Mouse (Mus musculus): ENCODE data around the gene Ets2. TPM values are rescaled to one million over a fixed set of nuclear protein-coding genes. Genes with fewer than 3 reads are reported as not detected.
"Not testable (repeated sequence)": the region's sequence is repeated elsewhere in the genome, so short reads cannot be mapped to it uniquely, and the experiment has no call there.

Gene Ets2
- total and polyA plus RNA-seq, 3 experiments = 15.9 to 23.5 TPM; not detected in 1

DNA sequence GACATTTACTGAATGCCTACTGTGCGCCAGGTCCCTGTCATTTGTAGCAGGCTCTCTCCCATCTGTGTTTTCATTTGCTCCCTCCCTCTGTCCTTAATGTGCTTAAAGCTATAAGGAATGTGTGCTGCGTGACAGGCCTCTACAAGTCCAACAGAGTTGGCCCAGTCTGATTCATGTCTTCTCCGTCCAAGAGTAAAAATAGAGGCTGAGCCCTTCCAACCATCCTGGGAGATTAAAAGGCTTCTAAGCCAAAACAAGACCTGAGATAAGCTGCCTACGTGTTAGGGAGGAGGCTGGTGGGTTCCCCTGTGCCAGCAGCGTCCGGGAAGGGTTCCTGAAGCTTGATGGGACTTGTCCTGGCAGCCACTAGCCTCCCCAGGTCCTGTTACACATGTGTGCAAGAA, 58.1 kb downstream of the Ets2 start:
- no peak for TF ChIP-seq RAD21 (IDR thresholded peaks at IDR 0.05; ENCODE audit: low read depth, low read length)
- TF ChIP-seq TCF12 (IDR thresholded peaks at IDR 0.05; ENCODE audit: low read depth, low read length) = no peak
- peak; percentile 78 for TF ChIP-seq ZKSCAN1 (IDR thresholded peaks at IDR 0.05; ENCODE audit: low read depth, low read length)
- TF ChIP-seq SMC3 (IDR thresholded peaks at IDR 0.05; ENCODE audit: low read depth, low read length) = no peak
- Histone ChIP-seq H3K9ac (ENCODE audit: control insufficient read depth, low read depth, low read length, poor library complexity, severe bottlenecking) (no peak overlapping the region), H3K4me3 (ENCODE audit: control insufficient read depth in 1 of 2, insufficient read depth in 1 of 2, low read depth in 2 of 2, low read length in 2 of 2) (no peak overlapping the region), H3K9me3 (replicated peaks; ENCODE audit: insufficient read depth, low read length) (no peaks in the 10 kb centered on the region), H3K79me2 (ENCODE audit: control insufficient read depth, insufficient read depth, low read length, poor library complexity) (no peaks in the 10 kb centered on the region), H3K4me1 (ENCODE audit: control insufficient read depth in 1 of 2, insufficient read depth in 2 of 2, low read length in 2 of 2) (peaks cover 0 to 5% of the 10 kb centered on the region in 2 experiments; a peak in 1 of 4 replicates), H3K27ac (ENCODE audit: control insufficient read depth, low read depth, low read length) (no peak overlapping the region), H3K36me3 (ENCODE audit: control insufficient read depth in 1 of 2, insufficient read depth in 2 of 2, low read length in 2 of 2) (no peaks in the 10 kb centered on the region), H3K27me3 (ENCODE audit: control insufficient read depth in 1 of 2, insufficient read depth in 2 of 2, low read length in 2 of 2) (peaks cover 2 to 3% of the 10 kb centered on the region in 2 experiments)
- DNase-seq (ENCODE audit: low read depth, low spot score) = no peak

DNA sequence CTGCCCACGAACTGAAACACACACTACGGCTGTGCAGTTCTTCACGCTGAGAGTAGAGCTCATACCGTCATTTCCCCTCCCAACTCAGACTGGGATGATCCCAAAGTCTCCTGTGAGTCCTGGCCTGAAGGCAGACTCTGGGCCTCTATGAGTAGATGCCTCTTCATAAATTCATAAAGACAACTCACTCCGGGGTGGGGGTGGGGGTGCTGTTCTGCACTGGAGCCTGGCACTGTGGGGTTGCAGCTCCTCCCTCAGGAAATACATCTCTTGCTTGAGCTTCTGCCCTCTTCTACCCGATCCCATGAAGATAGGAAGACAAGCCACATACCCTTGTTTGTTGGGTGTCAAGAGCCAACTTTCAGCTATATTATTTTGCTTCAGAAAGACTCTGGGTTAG, 59.9 kb downstream of the Ets2 start:
- Histone ChIP-seq H3K4me3 (ENCODE audit: control insufficient read depth in 1 of 2, insufficient read depth in 1 of 2, low read depth in 2 of 2, low read length in 2 of 2) (no peak overlapping the region), H3K9me3 (replicated peaks; ENCODE audit: insufficient read depth, low read length) (no peaks in the 10 kb centered on the region), H3K27me3 (ENCODE audit: control insufficient read depth in 1 of 2, insufficient read depth in 2 of 2, low read length in 2 of 2) (peaks cover 0 to 1% of the 10 kb centered on the region in 2 experiments; a peak in 3 of 4 replicates), H3K9ac (ENCODE audit: control insufficient read depth, low read depth, low read length, poor library complexity, severe bottlenecking) (no peak overlapping the region), H3K79me2 (ENCODE audit: control insufficient read depth, insufficient read depth, low read length, poor library complexity) (no peaks in the 10 kb centered on the region), H3K27ac (ENCODE audit: control insufficient read depth, low read depth, low read length) (no peak overlapping the region), H3K4me1 (ENCODE audit: control insufficient read depth in 1 of 2, insufficient read depth in 2 of 2, low read length in 2 of 2) (peaks cover 0 to 5% of the 10 kb centered on the region in 2 experiments; a peak in 1 of 4 replicates), H3K36me3 (ENCODE audit: control insufficient read depth in 1 of 2, insufficient read depth in 2 of 2, low read length in 2 of 2) (no peaks in the 10 kb centered on the region)
- TF ChIP-seq USF2 (IDR thresholded peaks at IDR 0.05; ENCODE audit: borderline replicate concordance in 1 of 2, insufficient read depth in 1 of 2, low read depth in 1 of 2, low read length in 2 of 2) (no peak), UBTF (IDR thresholded peaks at IDR 0.05; ENCODE audit: borderline replicate concordance, insufficient read depth, low read depth, low read length) (no peak), GABPA (IDR thresholded peaks at IDR 0.05; ENCODE audit: low read depth, low read length) (no peak), TAL1 (IDR thresholded peaks at IDR 0.05; ENCODE audit: low read length) (no peak), MAFK (IDR thresholded peaks at IDR 0.05; ENCODE audit: borderline replicate concordance, low read depth, low read length) (no peak), MXI1 (IDR thresholded peaks at IDR 0.05; ENCODE audit: low read depth, low read length) (no peak)
- no peak for DNase-seq (ENCODE audit: low read depth, low spot score)

DNA sequence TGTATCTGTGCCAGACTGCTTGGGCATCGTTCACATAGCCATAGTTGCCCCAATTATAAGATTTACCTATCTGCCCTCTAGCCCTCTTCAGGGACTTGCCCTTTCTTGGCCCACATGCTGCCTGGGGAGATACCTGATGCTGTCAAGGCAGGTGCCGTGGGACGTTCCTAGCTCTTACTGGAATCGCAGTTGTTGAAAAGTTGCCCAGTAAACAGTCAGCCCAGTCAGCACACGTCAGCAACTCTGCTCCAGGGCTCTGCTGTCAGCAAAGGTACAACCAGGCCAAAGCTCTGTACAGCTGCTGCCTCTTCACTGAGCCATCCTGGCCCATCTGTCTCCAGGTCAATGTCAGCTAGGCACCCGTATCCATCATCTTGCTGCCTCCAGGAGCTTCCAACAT, 61.3 kb downstream of the Ets2 start:
- Histone ChIP-seq H3K79me2 (ENCODE audit: control insufficient read depth, insufficient read depth, low read length, poor library complexity) (no peaks in the 10 kb centered on the region), H3K27ac (ENCODE audit: control insufficient read depth, low read depth, low read length) (no peak overlapping the region), H3K4me3 (ENCODE audit: control insufficient read depth in 1 of 2, insufficient read depth in 1 of 2, low read depth in 2 of 2, low read length in 2 of 2) (no peak overlapping the region), H3K4me1 (ENCODE audit: control insufficient read depth in 1 of 2, insufficient read depth in 2 of 2, low read length in 2 of 2) (peaks cover 0 to 9% of the 10 kb centered on the region in 2 experiments; a peak in 1 of 4 replicates), H3K9ac (ENCODE audit: control insufficient read depth, low read depth, low read length, poor library complexity, severe bottlenecking) (no peak overlapping the region), H3K27me3 (ENCODE audit: control insufficient read depth in 1 of 2, insufficient read depth in 2 of 2, low read length in 2 of 2) (no peaks in the 10 kb centered on the region; a peak in 1 of 4 replicates), H3K36me3 (ENCODE audit: control insufficient read depth in 1 of 2, insufficient read depth in 2 of 2, low read length in 2 of 2) (no peaks in the 10 kb centered on the region), H3K9me3 (replicated peaks; ENCODE audit: insufficient read depth, low read length) (no peaks in the 10 kb centered on the region)
- no peak for DNase-seq (ENCODE audit: low read depth, low spot score)
- TF ChIP-seq CTCF (IDR thresholded peaks at IDR 0.05 in 2 of 3, conservative IDR thresholded peaks at IDR 0.05 in 1 of 3; ENCODE audit: control insufficient read depth in 1 of 3, insufficient read depth in 1 of 3, low read depth in 2 of 3, low read length in 3 of 3, poor library complexity in 1 of 3, severe bottlenecking in 1 of 3) = no peak
- TF ChIP-seq JUND (IDR thresholded peaks at IDR 0.05; ENCODE audit: low read depth, low read length) = no peak
- no peak for TF ChIP-seq ZNF384 (IDR thresholded peaks at IDR 0.05; ENCODE audit: low read depth, low read length)
- no peak for TF ChIP-seq ZC3H11A (IDR thresholded peaks at IDR 0.05; ENCODE audit: low read depth, low read length)
- no peak for TF ChIP-seq GATA1 (IDR thresholded peaks at IDR 0.05; ENCODE audit: low read depth, low read length)

DNA sequence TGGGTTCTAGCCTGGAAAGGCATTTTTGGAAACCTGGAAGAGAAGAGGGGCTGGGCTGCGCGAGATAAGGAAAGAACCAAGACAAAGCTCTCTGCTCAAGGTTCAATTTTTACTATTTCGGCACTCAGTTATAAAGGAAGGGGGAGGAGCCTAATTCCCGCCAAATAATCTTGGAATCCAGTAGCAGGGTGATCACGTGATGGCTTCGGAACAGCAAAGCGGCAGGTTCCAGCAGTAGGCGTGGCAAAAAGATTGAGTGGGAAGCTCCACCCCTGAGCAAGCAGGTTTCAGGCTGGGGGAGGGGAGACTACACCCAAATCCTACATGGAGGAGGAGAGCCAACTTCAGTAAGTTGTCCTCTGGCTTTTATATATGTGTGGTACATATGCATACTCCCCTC, 62.2 kb downstream of the Ets2 start:
- not testable (repeated sequence) for H3K27me3 ChIP-seq (ENCODE audit: control insufficient read depth in 1 of 2, insufficient read depth in 2 of 2, low read length in 2 of 2); H3K9ac ChIP-seq (ENCODE audit: control insufficient read depth, low read depth, low read length, poor library complexity, severe bottlenecking); H3K36me3 ChIP-seq (ENCODE audit: control insufficient read depth in 1 of 2, insufficient read depth in 2 of 2, low read length in 2 of 2); H3K79me2 ChIP-seq (ENCODE audit: control insufficient read depth, insufficient read depth, low read length, poor library complexity); H3K9me3 ChIP-seq (replicated peaks; ENCODE audit: insufficient read depth, low read length); H3K27ac ChIP-seq (ENCODE audit: control insufficient read depth, low read depth, low read length); H3K4me3 ChIP-seq (ENCODE audit: control insufficient read depth in 1 of 2, insufficient read depth in 1 of 2, low read depth in 2 of 2, low read length in 2 of 2); DNase-seq (ENCODE audit: low read depth, low spot score)
- H3K4me1 ChIP-seq (ENCODE audit: control insufficient read depth in 1 of 2, insufficient read depth in 2 of 2, low read length in 2 of 2) = peaks cover 3 to 15% of the 10 kb centered on the region in 2 experiments; a peak in 3 of 4 replicates

Measured in MEL (cell line).